Mouse (Mus musculus) thymus, adult 2 months (tissue): ENCODE measurements around the gene Rce1. TPM values are rescaled to one million over a fixed set of nuclear protein-coding genes. Genes with fewer than 3 reads are reported as not detected.

Source experiments
- DNase-seq: peaks from one replicate; pipeline ENCODE4 v3.0.0; 2021
- H3K27ac ChIP-seq: fragments of 200-500 bp; 2 replicates; pipeline ENCODE4 v1.5.1; 2012; ENCODE audit warnings: low read length, control low read depth; ENCODE audit not compliant: control insufficient read depth, insufficient read depth
- H3K27me3 ChIP-seq: fragments of 200-500 bp; 2 replicates; pipeline ENCODE4 v1.6.1; 2012; ENCODE audit warnings: mild to moderate bottlenecking, low read length, moderate library complexity, mixed read lengths; ENCODE audit not compliant: control insufficient read depth, insufficient read depth
- H3K36me3 ChIP-seq: fragments of 200-500 bp; 2 replicates; pipeline ENCODE4 v1.6.1; 2012; ENCODE audit warnings: mild to moderate bottlenecking, low read length, moderate library complexity; ENCODE audit not compliant: control insufficient read depth, insufficient read depth
- H3K4me1 ChIP-seq: fragments of 200-500 bp; replicated peaks from 2 replicates; pipeline ENCODE4 v1.6.1; 2012; ENCODE audit warnings: low read length; ENCODE audit not compliant: control insufficient read depth, insufficient read depth
- H3K4me3 ChIP-seq: fragments of 200-500 bp; 2 replicates; pipeline ENCODE4 v1.5.1; 2012; ENCODE audit warnings: mild to moderate bottlenecking, low read length, control low read depth, moderate library complexity; ENCODE audit not compliant: control insufficient read depth, insufficient read depth
- CTCF ChIP-seq: fragments of 200-500 bp; IDR thresholded peaks from 2 replicates; pipeline ENCODE4 v1.5.1; 2012; ENCODE audit warnings: mild to moderate bottlenecking, control low read depth, low read length, moderate library complexity, borderline replicate concordance; ENCODE audit not compliant: control insufficient read depth, poor library complexity, insufficient read depth; ENCODE audit errors: extremely low read depth
- POLR2A ChIP-seq: fragments of 200-500 bp; IDR thresholded peaks from 2 replicates; pipeline ENCODE4 v1.6.1; 2012; ENCODE audit warnings: mild to moderate bottlenecking, low read length, control low read depth, moderate library complexity; ENCODE audit not compliant: control insufficient read depth, poor library complexity, insufficient read depth; ENCODE audit errors: extremely low read depth
- WGBS: fragments of 180-500 bp; shearing (Covaris S2); methylation state at CpG from one replicate; pipeline ENCODE4 v1.1.7; 2018; 5-methylcytosine and 5-hydroxymethylcytosine counted together
- polyA plus RNA-seq: library from polyadenylated mRNA; depleted of rRNA; stranded (reverse); fragments of >200 nt; gene quantifications from 2 replicates; pipeline ENCODE4 v1.2.3, GENCODE M21; 2012

The Rce1 gene
- polyA plus RNA-seq, 1 experiment, result 163 TPM

- WGBS, result 25% methylated on average over 47 of the region's 49 CpGs
- Histone ChIP-seq H3K27ac (no peak overlapping the region), H3K27me3 (no peaks in the 10 kb centered on the region), H3K36me3 (no peaks in the 10 kb centered on the region), H3K4me3 (peak overlapping the region; percentile 51), H3K4me1 (peaks cover 9% of the 10 kb centered on the region)
- no peak for DNase-seq
- TF ChIP-seq POLR2A, result no peak
- no peak for TF ChIP-seq CTCF
These were observed 10.9 kb downstream of the Rce1 start for GRCm38 (mm10) chr19:4614305-4615150.

- Histone ChIP-seq H3K27me3 (no peaks in the 10 kb centered on the region), H3K36me3 (no peaks in the 10 kb centered on the region), H3K4me1 (peaks cover 9% of the 10 kb centered on the region), H3K4me3 (no peak overlapping the region), H3K27ac (no peak overlapping the region)
- no peak for TF ChIP-seq POLR2A
- TF ChIP-seq CTCF, result no peak
- 96% methylated on average over 33 of the region's 33 CpGs for WGBS
- no peak for DNase-seq
These were observed 11.8 kb downstream of the Rce1 start for GRCm38 (mm10) chr19:4613464-4614304.

- 96% methylated on average over 19 of the region's 19 CpGs for WGBS
- Histone ChIP-seq H3K36me3 (no peaks in the 10 kb centered on the region), H3K27ac (no peak overlapping the region), H3K27me3 (no peaks in the 10 kb centered on the region), H3K4me3 (no peak overlapping the region), H3K4me1 (peaks cover 9% of the 10 kb centered on the region)
- TF ChIP-seq CTCF (no peak), POLR2A (no peak)
- DNase-seq, result no peak
These were observed 13.1 kb downstream of the Rce1 start for GRCm38 (mm10) chr19:4612181-4612961.

GRCm38 (mm10) chr19:4610109-4610508, 15.3 kb downstream of the Rce1 start:
- Histone ChIP-seq H3K4me3 (no peak overlapping the region), H3K4me1 (peaks cover 5% of the 10 kb centered on the region), H3K36me3 (no peaks in the 10 kb centered on the region), H3K27me3 (no peaks in the 10 kb centered on the region), H3K27ac (no peak overlapping the region)
- TF ChIP-seq CTCF, result no peak
- TF ChIP-seq POLR2A, result no peak
- 62% methylated on average over 4 of the region's 4 CpGs for WGBS
- no peak for DNase-seq

GRCm38 (mm10) chr19:4608511-4608910, 16.9 kb downstream of the Rce1 start:
- H3K27ac ChIP-seq, result no peak overlapping the region
- H3K4me1 ChIP-seq, result no peaks in the 10 kb centered on the region
- no peak overlapping the region for H3K4me3 ChIP-seq
- no peak for TF ChIP-seq CTCF
- no peak for TF ChIP-seq POLR2A
- no peaks in the 10 kb centered on the region for H3K27me3 ChIP-seq
- no peak for DNase-seq
- WGBS, result 84% methylated on average over 4 of the region's 4 CpGs
- H3K36me3 ChIP-seq, result no peaks in the 10 kb centered on the region

GRCm38 (mm10) chr19:4607406-4607805, 18.0 kb downstream of the Rce1 start:
- no peak for DNase-seq
- no peaks in the 10 kb centered on the region for H3K36me3 ChIP-seq
- H3K4me3 ChIP-seq, result no peak overlapping the region
- H3K27me3 ChIP-seq, result no peaks in the 10 kb centered on the region
- TF ChIP-seq CTCF (no peak), POLR2A (no peak)
- H3K27ac ChIP-seq, result no peak overlapping the region
- no peaks in the 10 kb centered on the region for H3K4me1 ChIP-seq
- 95% methylated on average over 12 of the region's 12 CpGs for WGBS
